Mouse (Mus musculus): ENCODE measurements around the gene H2-Ob.

GRCm38 (mm10) chr17:34205746-34206176, 32.9 kb upstream of the H2-Ob start:
- no peak for TF ChIP-seq POLR2A (IDR thresholded peaks at IDR 0.05; ENCODE audit: extremely low read depth, insufficient read depth, low read length)
- peak; percentile 52; the same call in 1 of the 2 replicates for TF ChIP-seq CTCF (IDR thresholded peaks at IDR 0.05; ENCODE audit: low read depth, low read length)
